Mouse (Mus musculus) C2C12 (cell line): ENCODE data around the gene Acer2.

Experiments
- CTCF ChIP-seq: IDR thresholded peaks from one replicate; pipeline ENCODE4 v1.5.1; 2011; ENCODE audit not compliant: control insufficient read depth, insufficient read depth, insufficient read length
- FOSL1 ChIP-seq: IDR thresholded peaks from one replicate; pipeline ENCODE4 v1.8.0; 2011; ENCODE audit warnings: mild to moderate bottlenecking, low read length; ENCODE audit not compliant: poor library complexity, insufficient read depth, severe bottlenecking
- MAX ChIP-seq: IDR thresholded peaks from one replicate; pipeline ENCODE4 v1.6.1; 2011; ENCODE audit warnings: mild to moderate bottlenecking, control low read depth
- MYOG ChIP-seq: IDR thresholded peaks from one replicate; pipeline ENCODE4 v1.6.1; 2011; ENCODE audit not compliant: control insufficient read depth, insufficient read length; ENCODE audit errors: extremely low read depth
- USF1 ChIP-seq: IDR thresholded peaks from one replicate; pipeline ENCODE4 v1.6.1; 2011; ENCODE audit warnings: low read depth, mild to moderate bottlenecking, control low read depth, moderate library complexity

DNA sequence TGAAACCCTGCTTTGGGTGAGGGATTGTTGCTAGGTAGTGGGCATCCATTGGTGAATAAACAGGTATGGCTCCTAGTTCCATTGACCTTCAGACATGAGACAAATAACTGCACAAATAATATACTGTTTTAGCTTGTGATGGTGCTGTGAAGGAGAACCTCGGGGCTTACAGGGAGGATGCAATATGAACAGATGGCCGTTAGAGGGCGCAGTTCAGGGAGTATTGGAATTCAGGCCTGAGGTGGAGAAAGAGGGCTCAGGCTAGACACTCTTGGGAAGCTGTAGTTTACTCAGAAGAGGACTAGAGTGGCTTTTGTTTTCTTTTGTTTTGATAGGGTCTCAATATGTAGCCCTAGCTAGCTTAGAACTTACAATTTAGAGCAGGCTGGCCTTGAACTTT, 30.8 kb downstream of the Acer2 start:
- no peak for TF ChIP-seq CTCF
- TF ChIP-seq MYOG, result no peak
- no peak for TF ChIP-seq FOSL1
- no peak for TF ChIP-seq USF1
- no peak for TF ChIP-seq MAX
